Mouse (Mus musculus): Measurements from ENCODE around the gene Plin2. TPM values are rescaled to one million over a fixed set of nuclear protein-coding genes. Genes with fewer than 3 reads are reported as not detected.

Gene Plin2
- polyA plus RNA-seq, 1 experiment from 2014 or later, result 76.3 TPM

DNA sequence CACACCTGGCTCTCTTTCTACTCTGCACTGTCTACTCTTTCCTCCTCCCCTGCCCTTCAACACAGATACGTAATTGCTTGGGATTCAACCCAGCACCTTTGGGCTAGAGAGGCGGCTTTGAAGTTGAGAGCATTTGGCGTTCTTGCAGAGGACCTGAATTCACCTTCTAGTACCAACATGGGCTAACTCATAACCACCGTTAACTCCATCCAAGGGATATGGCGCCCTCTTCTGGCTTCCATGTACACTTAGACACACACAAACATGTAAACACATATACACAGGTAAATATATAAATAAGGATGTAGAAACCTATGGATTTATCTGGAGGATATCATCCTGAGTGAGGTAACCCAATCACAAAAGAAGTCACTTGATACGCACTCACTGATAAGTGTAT is 25.2 kb upstream of the Plin2 start:
- Histone ChIP-seq H3K4me3 (replicated peaks) (no peak overlapping the region), H3K9ac (no peak overlapping the region), H3K4me2 (no peak overlapping the region), H3K27ac (no peak overlapping the region), H3K36me3 (no peaks in the 10 kb centered on the region), H3K4me1 (no peaks in the 10 kb centered on the region), H3K9me3 (no peaks in the 10 kb centered on the region), H3K27me3 (replicated peaks) (no peaks in the 10 kb centered on the region)
- 42% methylated on average over 6 of the region's 6 CpGs for WGBS
- no peak for ATAC-seq (ENCODE audit: insufficient read depth, low FRiP score, low read depth)

DNA sequence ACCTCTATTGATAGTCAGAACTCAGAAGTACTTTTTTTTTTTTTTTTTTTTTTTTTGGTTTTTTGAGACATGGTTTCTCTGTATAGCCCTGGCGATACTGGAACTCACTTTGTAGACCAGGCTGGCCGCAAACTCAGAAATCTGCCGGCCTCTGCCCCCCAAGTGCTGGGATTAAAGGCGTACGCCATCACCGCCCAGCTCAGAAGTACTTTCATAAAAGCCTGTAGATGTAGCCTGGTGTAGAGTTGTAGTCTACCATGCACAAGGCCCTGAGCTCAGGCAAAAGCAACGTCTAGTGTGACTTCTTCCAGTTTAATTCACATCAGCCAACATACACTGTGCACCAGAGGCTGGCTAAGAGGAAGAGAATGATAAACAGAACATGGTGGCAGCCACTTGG is 23.1 kb upstream of the Plin2 start:
- Histone ChIP-seq H3K36me3 (no peaks in the 10 kb centered on the region), H3K4me3 (replicated peaks) (no peak overlapping the region), H3K27ac (no peak overlapping the region), H3K9me3 (no peaks in the 10 kb centered on the region), H3K9ac (no peak overlapping the region), H3K4me2 (no peak overlapping the region), H3K4me1 (no peaks in the 10 kb centered on the region), H3K27me3 (replicated peaks) (no peaks in the 10 kb centered on the region)
- ATAC-seq (ENCODE audit: insufficient read depth, low FRiP score, low read depth), result no peak
- 91% methylated on average over 7 of the region's 7 CpGs for WGBS

DNA sequence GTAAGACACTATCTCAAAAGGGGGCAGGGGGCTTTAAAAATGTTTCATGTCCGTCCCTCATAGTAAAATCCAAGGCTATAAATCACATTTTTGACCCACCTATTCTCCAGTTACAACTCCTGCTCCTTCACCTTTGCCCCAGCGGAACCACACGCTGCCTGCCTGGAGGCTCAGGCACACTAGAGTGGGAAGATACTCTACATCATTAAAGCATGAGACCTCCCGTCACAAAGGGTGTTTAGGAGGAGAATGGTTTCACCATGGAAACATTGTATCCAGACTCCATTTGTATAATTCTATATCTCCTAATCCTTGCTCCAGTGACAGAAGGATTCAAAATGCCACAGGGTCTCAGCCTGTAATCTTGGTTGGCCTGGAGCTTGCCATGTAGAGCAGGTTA is 21.4 kb upstream of the Plin2 start:
- Histone ChIP-seq H3K36me3 (no peaks in the 10 kb centered on the region), H3K27me3 (replicated peaks) (no peaks in the 10 kb centered on the region), H3K4me1 (no peaks in the 10 kb centered on the region), H3K9ac (no peak overlapping the region), H3K9me3 (no peaks in the 10 kb centered on the region), H3K4me3 (replicated peaks) (no peak overlapping the region), H3K4me2 (no peak overlapping the region), H3K27ac (no peak overlapping the region)
- 68% methylated on average over 4 of the region's 4 CpGs for WGBS
- ATAC-seq (ENCODE audit: insufficient read depth, low FRiP score, low read depth), result no peak

DNA sequence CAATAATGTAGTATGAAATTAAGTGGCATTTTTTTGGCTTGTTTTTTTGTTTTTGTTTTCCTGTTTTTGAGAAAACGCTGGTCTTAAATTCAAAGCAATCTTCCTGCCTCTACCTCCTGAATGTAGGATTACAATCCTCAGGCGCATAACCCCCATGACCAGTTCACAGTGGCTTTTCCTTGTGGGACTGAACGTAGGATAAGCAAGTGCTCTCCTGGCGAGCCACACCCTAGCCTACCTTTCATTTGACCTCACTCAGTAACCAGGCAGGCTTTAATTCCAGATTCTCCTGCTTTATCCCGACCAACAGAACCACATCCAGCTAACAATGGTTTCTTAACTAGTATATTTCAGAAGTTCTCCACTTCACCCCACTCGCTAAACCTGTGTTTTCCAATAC is 20.9 kb upstream of the Plin2 start:
- no peaks in the 10 kb centered on the region for H3K27me3 ChIP-seq (replicated peaks)
- H3K27ac ChIP-seq, result no peak overlapping the region
- no peaks in the 10 kb centered on the region for H3K36me3 ChIP-seq
- ATAC-seq (ENCODE audit: insufficient read depth, low FRiP score, low read depth), result no peak
- H3K9ac ChIP-seq, result no peak overlapping the region
- WGBS, result 76% methylated on average over 6 of the region's 6 CpGs
- no peak overlapping the region for H3K4me3 ChIP-seq (replicated peaks)
- no peaks in the 10 kb centered on the region for H3K9me3 ChIP-seq
- H3K4me1 ChIP-seq, result no peaks in the 10 kb centered on the region
- no peak overlapping the region for H3K4me2 ChIP-seq

DNA sequence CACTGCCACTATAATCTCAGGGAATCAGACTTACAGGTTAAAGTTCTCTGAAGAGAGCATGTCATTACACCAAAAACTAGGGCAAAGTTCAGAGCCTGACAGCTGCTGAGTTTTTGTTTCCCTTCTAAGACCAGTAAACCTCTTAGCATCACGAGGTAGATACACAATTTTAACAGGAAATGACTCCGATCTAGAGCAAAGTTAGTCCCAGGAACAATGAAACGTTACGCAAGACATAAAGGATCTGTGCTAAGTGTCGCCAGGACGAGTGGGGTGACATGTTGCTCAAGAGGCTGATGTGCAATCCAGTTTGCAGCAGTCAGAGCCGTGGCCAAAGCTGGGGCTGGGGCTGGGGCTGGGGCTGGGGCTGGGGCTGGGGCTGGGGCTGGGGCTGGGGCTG is 20.3 kb upstream of the Plin2 start:
- 32% methylated on average over 7 of the region's 7 CpGs for WGBS
- no peaks in the 10 kb centered on the region for H3K36me3 ChIP-seq
- H3K27me3 ChIP-seq (replicated peaks), result no peaks in the 10 kb centered on the region
- no peaks in the 10 kb centered on the region for H3K4me1 ChIP-seq
- ATAC-seq (ENCODE audit: insufficient read depth, low FRiP score, low read depth), result peak; percentile 45; the same call in 1 of the 2 replicates
- no peak overlapping the region for H3K27ac ChIP-seq
- no peaks in the 10 kb centered on the region for H3K9me3 ChIP-seq
- H3K4me3 ChIP-seq (replicated peaks), result no peak overlapping the region
- H3K4me2 ChIP-seq, result no peak overlapping the region
- H3K9ac ChIP-seq, result no peak overlapping the region

DNA sequence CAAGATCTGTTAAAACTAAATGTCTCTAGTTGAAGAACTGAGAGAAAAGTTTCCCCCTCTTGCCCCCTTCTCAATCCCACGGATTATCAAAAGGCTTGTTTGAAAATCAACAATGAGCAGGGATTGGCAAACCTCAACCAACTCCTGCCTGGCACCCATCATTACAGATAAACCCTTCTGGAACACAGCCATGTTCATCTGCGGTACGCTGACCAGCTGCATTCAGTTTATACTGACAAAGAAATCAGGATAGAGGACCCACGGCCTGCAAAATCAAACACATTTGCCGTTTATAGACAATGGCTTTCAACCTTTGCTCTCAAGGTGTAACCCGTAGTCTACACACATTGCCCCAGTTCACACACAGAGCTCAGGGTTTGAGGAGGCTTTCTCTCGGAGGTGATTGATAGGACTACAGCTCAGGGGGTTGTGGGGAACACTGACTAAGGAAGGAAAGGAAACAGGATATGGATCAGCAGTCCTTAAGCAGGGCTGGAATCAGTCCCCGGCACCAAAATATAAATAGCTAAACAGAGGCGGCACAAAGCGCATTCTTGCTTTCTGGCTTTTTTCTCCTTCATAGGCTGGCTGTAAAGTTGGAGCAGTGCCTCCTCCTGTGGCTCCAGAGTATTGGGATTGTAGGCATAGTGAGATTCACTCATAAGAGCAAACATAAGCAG is 19.3 kb upstream of the Plin2 start:
- Histone ChIP-seq H3K36me3 (no peaks in the 10 kb centered on the region), H3K4me2 (no peak overlapping the region), H3K9me3 (no peaks in the 10 kb centered on the region), H3K27ac (no peak overlapping the region), H3K27me3 (replicated peaks) (no peaks in the 10 kb centered on the region), H3K4me3 (replicated peaks) (no peak overlapping the region), H3K4me1 (no peaks in the 10 kb centered on the region), H3K9ac (no peak overlapping the region)
- 49% methylated on average over 10 of the region's 10 CpGs for WGBS
- no peak for ATAC-seq (ENCODE audit: insufficient read depth, low FRiP score, low read depth)

DNA sequence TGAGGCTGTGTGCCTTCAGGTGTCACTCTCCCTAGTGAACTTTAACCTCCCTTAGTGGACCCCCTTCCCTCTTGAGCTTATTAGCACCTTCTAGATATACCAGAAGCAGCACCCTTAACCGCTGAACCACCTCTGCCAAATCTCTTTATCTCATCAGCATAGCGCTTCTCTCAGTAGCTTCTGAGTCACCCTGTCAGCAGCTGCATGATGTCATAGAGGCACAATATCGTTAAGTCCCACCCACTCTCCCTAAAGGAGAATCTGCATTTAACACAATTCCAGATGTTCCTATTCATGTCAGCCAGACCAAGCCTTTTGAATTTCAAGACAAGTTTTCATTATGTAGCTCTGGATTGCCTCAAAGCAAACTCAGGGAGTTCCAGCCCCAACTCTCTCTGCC is 16.7 kb upstream of the Plin2 start:
- Histone ChIP-seq H3K36me3 (no peaks in the 10 kb centered on the region), H3K27me3 (replicated peaks) (no peaks in the 10 kb centered on the region), H3K4me3 (replicated peaks) (no peak overlapping the region), H3K27ac (no peak overlapping the region), H3K4me2 (no peak overlapping the region), H3K9ac (no peak overlapping the region), H3K9me3 (no peaks in the 10 kb centered on the region), H3K4me1 (no peaks in the 10 kb centered on the region)
- ATAC-seq (ENCODE audit: insufficient read depth, low FRiP score, low read depth), result peak; percentile 40; the same call in 1 of the 2 replicates
- 40% methylated on average over 3 of the region's 3 CpGs for WGBS

DNA sequence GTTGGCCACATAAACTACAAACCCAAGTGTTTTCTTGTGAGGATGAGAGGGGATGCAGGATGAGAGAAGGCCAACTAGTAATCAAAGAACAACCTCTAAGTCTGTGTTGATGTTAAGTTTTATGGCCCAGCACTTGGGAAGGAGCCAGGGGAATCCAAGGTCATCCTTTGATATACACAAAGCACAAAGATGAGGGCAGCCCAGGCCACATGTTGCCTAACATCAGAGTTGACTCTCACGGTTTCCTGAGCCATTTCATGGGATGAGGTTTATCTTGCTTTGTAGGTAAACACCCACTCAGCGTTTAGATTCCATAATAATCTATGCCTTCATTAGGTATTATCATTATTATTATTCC is 16.1 kb upstream of the Plin2 start:
- no peaks in the 10 kb centered on the region for H3K4me1 ChIP-seq
- no peak for ATAC-seq (ENCODE audit: insufficient read depth, low FRiP score, low read depth)
- WGBS, result 48% methylated on average over 2 of the region's 2 CpGs

DNA sequence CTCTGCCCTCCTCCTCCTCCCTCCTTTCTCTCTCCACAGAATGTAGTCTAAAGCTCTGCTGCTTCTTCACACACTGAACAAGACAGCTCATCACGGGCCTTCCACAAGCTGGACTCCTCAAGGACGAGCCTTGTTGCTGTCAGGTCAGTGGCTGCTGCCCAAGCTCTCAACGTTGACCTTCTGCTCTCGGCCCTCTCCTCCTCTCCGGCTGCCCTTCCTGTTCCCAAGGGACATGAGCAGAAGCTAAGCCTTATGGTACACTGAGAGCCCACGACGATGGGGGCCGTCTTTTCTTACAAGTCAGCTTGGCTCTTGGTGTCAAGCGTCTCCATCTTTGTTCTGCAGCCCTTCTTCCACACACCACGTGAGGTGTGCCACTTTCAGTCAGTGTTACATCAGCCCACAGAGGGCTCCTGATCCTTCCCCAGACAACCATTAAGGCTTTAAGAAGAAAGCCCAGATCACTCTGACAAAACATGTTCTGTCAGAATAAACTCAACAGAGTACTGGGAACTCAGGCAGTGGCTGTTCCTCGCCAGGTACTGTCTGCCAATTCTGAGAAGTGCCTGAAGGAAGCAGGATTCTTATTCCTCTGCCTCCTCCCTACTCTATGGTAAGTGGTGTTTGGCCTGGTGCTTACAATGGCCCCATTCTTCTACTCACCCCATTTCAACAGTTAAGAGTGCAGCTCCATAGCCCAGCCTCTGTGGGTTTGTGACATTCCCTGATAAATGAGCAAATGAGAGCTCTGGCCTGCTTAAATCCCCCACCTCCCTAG is 15.6 kb upstream of the Plin2 start:
- Histone ChIP-seq H3K4me3 (replicated peaks) (no peak overlapping the region), H3K27me3 (replicated peaks) (no peaks in the 10 kb centered on the region), H3K4me1 (no peaks in the 10 kb centered on the region), H3K36me3 (no peaks in the 10 kb centered on the region), H3K27ac (no peak overlapping the region), H3K9ac (no peak overlapping the region), H3K9me3 (no peaks in the 10 kb centered on the region), H3K4me2 (no peak overlapping the region)
- WGBS, result 67% methylated on average over 11 of the region's 11 CpGs
- no peak for ATAC-seq (ENCODE audit: insufficient read depth, low FRiP score, low read depth)

More for the DNA sequence above, 16.1 kb upstream of the Plin2 start:
- no peaks in the 10 kb centered on the region for H3K9me3 ChIP-seq
- no peak overlapping the region for H3K4me2 ChIP-seq
- H3K4me3 ChIP-seq (replicated peaks), result no peak overlapping the region
- no peaks in the 10 kb centered on the region for H3K36me3 ChIP-seq
- H3K27me3 ChIP-seq (replicated peaks), result no peaks in the 10 kb centered on the region
- H3K27ac ChIP-seq, result no peak overlapping the region
- no peak overlapping the region for H3K9ac ChIP-seq

DNA sequence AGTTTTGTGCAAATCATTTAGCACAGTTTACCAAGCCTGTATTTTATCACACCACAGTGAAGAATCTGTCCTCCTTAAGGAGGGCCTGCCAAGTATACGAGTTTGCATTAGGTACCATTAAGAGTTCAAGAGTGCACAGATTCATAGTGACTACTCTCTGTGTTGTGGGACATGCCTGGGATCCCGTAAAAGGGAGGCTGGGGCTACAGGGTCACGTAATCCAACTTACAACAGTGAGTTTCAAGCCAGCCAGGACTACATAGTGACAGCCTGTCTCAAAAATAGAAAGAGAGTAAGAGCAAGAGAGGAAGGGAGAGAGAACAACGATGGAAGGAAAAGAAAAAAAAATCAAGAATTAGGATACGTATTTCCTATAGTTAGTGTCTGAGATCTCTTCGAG is 14.9 kb upstream of the Plin2 start:
- 65% methylated on average over 6 of the region's 6 CpGs for WGBS
- H3K9ac ChIP-seq, result no peak overlapping the region
- H3K9me3 ChIP-seq, result no peaks in the 10 kb centered on the region
- no peaks in the 10 kb centered on the region for H3K36me3 ChIP-seq
- no peak overlapping the region for H3K27ac ChIP-seq
- no peaks in the 10 kb centered on the region for H3K4me1 ChIP-seq
- no peak overlapping the region for H3K4me2 ChIP-seq
- no peak overlapping the region for H3K4me3 ChIP-seq (replicated peaks)
- H3K27me3 ChIP-seq (replicated peaks), result no peaks in the 10 kb centered on the region
- no peak for ATAC-seq (ENCODE audit: insufficient read depth, low FRiP score, low read depth)

DNA sequence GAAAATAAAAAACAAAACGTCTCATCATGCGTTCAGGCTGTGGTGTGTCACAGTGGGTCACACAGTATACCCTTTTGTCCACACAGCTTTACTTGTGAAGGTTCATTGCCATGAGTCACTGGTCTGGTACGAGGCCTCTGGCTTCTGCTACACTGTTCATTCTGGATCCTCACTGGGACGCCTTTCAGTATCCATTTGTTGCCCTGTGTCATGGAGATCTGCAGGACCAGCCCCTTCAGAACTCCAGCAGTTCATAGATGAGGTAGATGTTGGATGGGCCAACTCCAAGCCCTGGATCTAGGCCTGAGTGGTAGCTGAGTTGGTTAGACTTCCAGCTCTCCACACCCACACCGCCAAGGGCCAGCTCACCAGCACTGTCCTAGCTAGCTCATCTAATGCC is 13.9 kb upstream of the Plin2 start:
- H3K9me3 ChIP-seq, result no peaks in the 10 kb centered on the region
- H3K27me3 ChIP-seq (replicated peaks), result no peaks in the 10 kb centered on the region
- no peak overlapping the region for H3K4me3 ChIP-seq (replicated peaks)
- no peak for ATAC-seq (ENCODE audit: insufficient read depth, low FRiP score, low read depth)
- no peaks in the 10 kb centered on the region for H3K36me3 ChIP-seq
- H3K27ac ChIP-seq, result no peak overlapping the region
- no peaks in the 10 kb centered on the region for H3K4me1 ChIP-seq
- WGBS, result 90% methylated on average over 5 of the region's 5 CpGs
- no peak overlapping the region for H3K9ac ChIP-seq
- H3K4me2 ChIP-seq, result no peak overlapping the region

DNA sequence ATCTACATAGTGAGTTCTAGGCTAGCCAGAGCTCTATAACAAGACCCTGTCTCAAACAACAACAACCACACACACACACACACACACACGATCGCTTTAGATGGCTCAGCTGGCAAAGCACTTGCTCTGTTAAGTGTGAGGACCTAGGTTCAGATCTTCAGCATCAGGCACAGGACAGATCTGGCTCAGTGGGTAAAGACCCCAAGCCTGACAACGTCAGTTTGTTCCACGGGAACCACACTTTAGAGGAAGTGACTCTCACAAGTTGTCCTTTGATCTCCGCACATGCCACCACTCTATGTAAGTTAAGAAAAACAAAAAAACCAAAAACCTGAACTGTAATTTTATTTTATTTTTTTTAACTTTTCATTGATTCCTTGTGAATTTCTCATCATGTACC is 13.4 kb upstream of the Plin2 start:
- no peaks in the 10 kb centered on the region for H3K9me3 ChIP-seq
- no peak overlapping the region for H3K27ac ChIP-seq
- 84% methylated on average over 5 of the region's 5 CpGs for WGBS
- H3K4me3 ChIP-seq (replicated peaks), result no peak overlapping the region
- no peak for ATAC-seq (ENCODE audit: insufficient read depth, low FRiP score, low read depth)
- no peaks in the 10 kb centered on the region for H3K27me3 ChIP-seq (replicated peaks)
- H3K36me3 ChIP-seq, result no peaks in the 10 kb centered on the region
- no peak overlapping the region for H3K9ac ChIP-seq
- H3K4me2 ChIP-seq, result no peak overlapping the region
- H3K4me1 ChIP-seq, result no peaks in the 10 kb centered on the region
